Mouse (Mus musculus) E14TG2a.4 (cell line): ENCODE measurements at regions not wholly inside any gene's neighbourhood (a gene's known extent, or its start where the extent isn't known, plus 50 kb on each side); places are given as distances from the start of the nearest gene placed in this dataset.

Experiments
- H3K27me3 ChIP-seq: 2 replicates; pipeline ENCODE4 v1.6.1; 2014; ENCODE audit warnings: low read length, control low read depth; ENCODE audit not compliant: insufficient read depth
- H3K36me3 ChIP-seq: 2 replicates; pipeline ENCODE4 v1.6.1; 2014; ENCODE audit warnings: low read length, control low read depth; ENCODE audit not compliant: insufficient read depth
- H3K4me1 ChIP-seq: replicated peaks from 2 replicates; pipeline ENCODE4 v1.6.1; 2014; ENCODE audit warnings: low read depth, low read length, control low read depth
- H3K4me3 ChIP-seq: replicated peaks from 2 replicates; pipeline ENCODE4 v1.5.1; 2014; ENCODE audit warnings: mild to moderate bottlenecking, low read length
- H3K9me3 ChIP-seq: 2 replicates; pipeline ENCODE4 v1.6.1; 2014; ENCODE audit warnings: low read length, control low read depth
- CTCF ChIP-seq: conservative IDR thresholded peaks from 2 replicates; pipeline ENCODE4 v1.5.1; 2014; ENCODE audit warnings: low read length
- NANOG ChIP-seq: IDR thresholded peaks from 2 replicates; pipeline ENCODE4 v1.6.1; 2014; ENCODE audit warnings: borderline replicate concordance, low read length, mixed read lengths
- POU5F1 ChIP-seq: IDR thresholded peaks from 2 replicates; pipeline ENCODE4 v1.6.1; 2014; ENCODE audit warnings: low read length, borderline replicate concordance

DNA sequence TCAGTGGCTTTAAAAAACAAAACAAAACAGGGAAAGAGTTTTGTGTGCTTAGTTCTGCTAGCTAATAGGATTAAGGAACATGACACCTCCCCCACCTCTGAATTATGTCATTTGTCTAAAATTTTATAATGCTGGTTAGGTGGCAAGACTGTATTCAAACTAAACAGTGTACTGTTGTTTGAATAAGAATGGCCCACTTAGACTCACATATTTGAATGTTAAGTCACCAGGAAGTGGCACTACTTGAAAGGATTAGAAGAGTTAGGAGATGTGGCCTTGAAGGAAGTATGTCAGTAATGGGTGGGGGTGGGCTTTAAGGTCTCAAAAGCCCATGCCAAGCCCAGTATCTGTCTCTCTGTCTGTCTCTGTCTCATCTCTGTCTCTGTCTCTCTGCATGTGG lies 326.0 kb upstream of the C9orf72 start:
- H3K27me3 ChIP-seq, result no peaks in the 10 kb centered on the region
- H3K36me3 ChIP-seq, result no peaks in the 10 kb centered on the region
- no peak for TF ChIP-seq POU5F1
- TF ChIP-seq CTCF, result no peak
- TF ChIP-seq NANOG, result no peak
- H3K4me1 ChIP-seq, result peaks cover 4% of the 10 kb centered on the region; the same call in 1 of the 2 replicates
- peaks cover 19% of the 10 kb centered on the region for H3K9me3 ChIP-seq
- no peak overlapping the region for H3K4me3 ChIP-seq

DNA sequence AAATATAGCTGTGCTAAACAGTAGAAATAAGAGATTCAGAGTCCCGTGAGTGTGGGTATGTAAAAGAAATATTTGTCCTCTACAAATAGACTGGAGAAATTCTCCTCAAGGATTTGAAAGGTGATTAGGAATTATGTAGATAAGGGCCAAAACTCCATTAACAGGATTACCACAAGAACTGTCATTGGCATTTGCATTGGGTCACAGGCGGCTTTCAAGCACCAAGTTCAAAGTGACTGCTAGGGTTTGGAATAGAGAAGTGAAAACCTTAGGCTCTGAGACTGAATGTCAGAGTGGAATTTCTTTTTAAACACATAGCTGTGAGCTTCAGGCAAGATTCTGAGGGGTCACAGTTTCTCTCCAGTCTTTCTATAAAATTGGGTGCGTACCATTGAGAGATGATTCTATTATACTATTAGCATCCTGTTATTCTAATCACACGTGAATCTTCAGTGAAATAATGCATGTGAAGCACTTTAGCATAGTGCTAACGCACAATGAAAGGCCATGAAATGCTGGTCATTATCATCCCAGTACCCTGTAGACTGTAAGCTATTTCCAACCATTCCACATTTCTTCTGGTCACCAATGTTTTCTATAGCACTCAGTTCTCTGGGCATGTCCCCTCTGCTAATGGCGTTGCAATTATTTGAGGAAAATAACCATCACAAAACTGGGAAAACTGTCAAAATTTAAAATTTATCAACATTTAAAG lies 308.7 kb upstream of the C9orf72 start:
- no peaks in the 10 kb centered on the region for H3K36me3 ChIP-seq
- no peaks in the 10 kb centered on the region for H3K9me3 ChIP-seq
- H3K4me3 ChIP-seq, result no peak overlapping the region
- TF ChIP-seq CTCF (no peak), NANOG (no peak), POU5F1 (no peak)
- no peaks in the 10 kb centered on the region for H3K4me1 ChIP-seq
- H3K27me3 ChIP-seq, result no peaks in the 10 kb centered on the region

- Histone ChIP-seq H3K4me1 (no peaks in the 10 kb centered on the region), H3K36me3 (no peaks in the 10 kb centered on the region), H3K4me3 (no peak overlapping the region), H3K27me3 (no peaks in the 10 kb centered on the region), H3K9me3 (no peaks in the 10 kb centered on the region)
- no peak for TF ChIP-seq NANOG
- TF ChIP-seq CTCF, result no peak
- TF ChIP-seq POU5F1, result no peak
Observed at GRCm38 (mm10) chr4:35534154-35534553, 308.2 kb upstream of the C9orf72 start.
